Mouse (Mus musculus): Measurements from ENCODE around the gene Gm21093.
"Not testable (repeated sequence)": the region's sequence is repeated elsewhere in the genome, so short reads cannot be mapped to it uniquely, and the experiment has no call there.

Gene Gm21093

DNA sequence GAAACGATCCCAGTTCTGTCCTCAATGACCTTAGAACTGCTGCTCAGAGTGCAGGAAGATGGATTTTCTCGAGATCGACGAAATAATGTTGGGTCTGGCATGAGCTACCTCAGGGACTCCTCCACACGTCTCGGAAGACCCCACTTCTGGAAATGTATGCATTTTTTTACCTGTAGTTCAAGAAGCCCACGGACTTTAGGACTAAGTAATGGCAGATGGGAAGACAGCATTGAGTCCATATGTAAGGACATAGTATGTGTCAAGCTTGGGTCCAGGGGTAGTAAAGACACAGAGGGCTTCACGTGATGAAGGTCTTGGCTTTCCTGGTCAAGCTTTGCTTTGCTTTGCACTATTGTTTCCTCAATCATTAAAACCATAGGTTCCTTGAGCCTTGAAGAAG, at the start of gene Gm21093:
TSS of gene Gm21093 (minus strand) at position 101 of the 400 bp plus-strand sequence.
- DNase-seq (ENCODE audit: low spot score in 2 of 2): not testable (repeated sequence)
